Mouse (Mus musculus) megakaryocyte, embryonic 14.5 days (primary cell): ENCODE results near the gene Tars.

Source experiments
- FLI1 ChIP-seq: IDR thresholded peaks from 2 replicates; pipeline ENCODE4 v1.6.1; 2012; ENCODE audit warnings: low read length, inconsistent platforms, mixed read lengths
- GATA1 ChIP-seq: IDR thresholded peaks from 3 replicates; pipeline ENCODE4 v1.6.1; 2012; ENCODE audit warnings: mixed read lengths, low read length, inconsistent platforms, borderline replicate concordance

GRCm38 (mm10) chr15:11380087-11380530, 19.4 kb downstream of the Tars start:
- TF ChIP-seq GATA1 (no peak), FLI1 (no peak)
